Mouse (Mus musculus) hindbrain, postnatal 0 days (tissue): ENCODE data around the gene Gm45713. TPM values are rescaled to one million over a fixed set of nuclear protein-coding genes. Genes with fewer than 3 reads are reported as not detected.
"Not testable (repeated sequence)": the region's sequence is repeated elsewhere in the genome, so short reads cannot be mapped to it uniquely, and the experiment has no call there.

Source experiments
- ATAC-seq: fragments of 200-750 bp; cut with Nextera tagmentation; 2 replicates; pipeline ENCODE4 v1.8.0; 2017; ENCODE audit warnings: mild to moderate bottlenecking, moderate TSS enrichment, moderate library complexity
- DNase-seq: peaks from one replicate; pipeline ENCODE4 v3.0.0-alpha.2; 2015; ENCODE audit warnings: low spot score
- H3K27ac ChIP-seq: fragments of 300-500 bp; sonication (generic); 2 replicates; pipeline ENCODE4 v1.5.1; 2014; ENCODE audit warnings: mild to moderate bottlenecking
- H3K27me3 ChIP-seq: fragments of 300-500 bp; sonication (generic); 2 replicates; pipeline ENCODE4 v1.6.1; 2014; ENCODE audit warnings: low read length, mixed read lengths; ENCODE audit not compliant: insufficient read depth
- H3K36me3 ChIP-seq: fragments of 300-500 bp; sonication (generic); 2 replicates; pipeline ENCODE4 v1.6.1; 2014; ENCODE audit warnings: low read length, mixed read lengths; ENCODE audit not compliant: insufficient read depth
- H3K4me1 ChIP-seq: fragments of 300-500 bp; sonication (generic); 2 replicates; pipeline ENCODE4 v1.6.1; 2014; ENCODE audit warnings: antibody characterized with exemption, low read length, mixed read lengths; ENCODE audit not compliant: insufficient read depth
- H3K4me2 ChIP-seq: fragments of 300-500 bp; sonication (generic); 2 replicates; pipeline ENCODE4 v1.6.1; 2014; ENCODE audit warnings: low read depth, mild to moderate bottlenecking, low read length, moderate library complexity, mixed read lengths
- H3K4me3 ChIP-seq: fragments of 300-500 bp; sonication (generic); 2 replicates; pipeline ENCODE4 v1.5.1; 2014; ENCODE audit warnings: low read length
- H3K9ac ChIP-seq: fragments of 300-500 bp; sonication (generic); replicated peaks from 2 replicates; pipeline ENCODE4 v1.6.1; 2014; ENCODE audit warnings: mild to moderate bottlenecking, low read length, moderate library complexity, mixed read lengths
- H3K9me3 ChIP-seq: fragments of 300-500 bp; sonication (generic); 2 replicates; pipeline ENCODE4 v1.6.1; 2016; ENCODE audit warnings: low read length, mixed read lengths
- CTCF ChIP-seq: IDR thresholded peaks from 2 replicates; pipeline ENCODE4 v1.5.1; 2016; ENCODE audit warnings: antibody characterized with exemption, control low read depth, low read depth
- WGBS: fragments of 180-500 bp; shearing (Covaris S2); extraction: QIAGEN DNeasy Blood & Tissue Kit; methylation state at CpG from one replicate; pipeline ENCODE4 v1.1.7; 2014; 5-methylcytosine and 5-hydroxymethylcytosine counted together
- polyA plus RNA-seq: library from polyadenylated mRNA; unstranded; fragments of >200 nt; fragmentation: Nextera tagmentation; extraction: Ambion mirVana; gene quantifications from 2 replicates; pipeline ENCODE4 v1.2.1, GENCODE M21; 2015
- total RNA-seq: library from RNA; depleted of rRNA; stranded (reverse); fragments of >200 nt; gene quantifications from 2 replicates; pipeline ENCODE4 v1.2.3, GENCODE M21; 2014

Gm45713 gene
- total and polyA plus RNA-seq, 2 experiments from 2014 or later = 0.15 TPM; not detected in 1

- Histone ChIP-seq H3K9me3 (no peaks in the 10 kb centered on the region), H3K27ac (peak overlapping the region; percentile 55), H3K4me3 (peak overlapping the region; percentile 10; the same call in 1 of the 2 replicates), H3K4me2 (peak overlapping the region; percentile 35), H3K27me3 (no peaks in the 10 kb centered on the region), H3K9ac (peak overlapping the region; percentile 29), H3K4me1 (no peaks in the 10 kb centered on the region; the same call in 1 of the 2 replicates), H3K36me3 (no peaks in the 10 kb centered on the region)
- 85% methylated on average over 9 of the region's 9 CpGs for WGBS
- DNase-seq (no peak), ATAC-seq (no peak)
- TF ChIP-seq CTCF = no peak
Measured at GRCm38 (mm10) chr7:45102940-45103585, 33.0 kb downstream of the Gm45713 start.

DNA sequence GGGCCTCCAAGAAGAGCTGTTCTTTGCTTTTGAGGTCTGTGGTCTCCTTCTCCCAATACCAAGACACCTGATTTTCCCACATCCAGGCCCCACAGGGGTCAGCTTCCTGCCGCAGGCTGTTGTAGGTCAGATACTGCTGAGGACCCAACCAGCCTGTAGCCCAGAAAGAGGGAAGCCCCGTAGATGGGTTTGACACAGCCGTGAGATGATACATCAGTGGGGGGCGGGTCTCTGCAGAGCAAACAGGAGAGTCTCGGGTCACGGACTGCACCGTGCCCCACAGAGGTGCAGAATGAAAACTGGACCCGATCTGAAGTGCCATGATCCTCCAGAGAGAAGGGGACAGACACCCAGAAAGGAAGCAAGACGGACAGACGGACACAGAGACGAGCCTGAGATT, 33.6 kb downstream of the Gm45713 start:
- Histone ChIP-seq H3K9me3 (no peaks in the 10 kb centered on the region), H3K4me3 (no peak overlapping the region), H3K9ac (no peak overlapping the region), H3K27ac (no peak overlapping the region), H3K4me2 (peak overlapping the region; percentile 35), H3K36me3 (no peaks in the 10 kb centered on the region), H3K4me1 (no peaks in the 10 kb centered on the region; the same call in 1 of the 2 replicates), H3K27me3 (no peaks in the 10 kb centered on the region)
- no peak for TF ChIP-seq CTCF
- ATAC-seq (no peak), DNase-seq (no peak)
- WGBS = 87% methylated on average over 11 of the region's 11 CpGs

DNA sequence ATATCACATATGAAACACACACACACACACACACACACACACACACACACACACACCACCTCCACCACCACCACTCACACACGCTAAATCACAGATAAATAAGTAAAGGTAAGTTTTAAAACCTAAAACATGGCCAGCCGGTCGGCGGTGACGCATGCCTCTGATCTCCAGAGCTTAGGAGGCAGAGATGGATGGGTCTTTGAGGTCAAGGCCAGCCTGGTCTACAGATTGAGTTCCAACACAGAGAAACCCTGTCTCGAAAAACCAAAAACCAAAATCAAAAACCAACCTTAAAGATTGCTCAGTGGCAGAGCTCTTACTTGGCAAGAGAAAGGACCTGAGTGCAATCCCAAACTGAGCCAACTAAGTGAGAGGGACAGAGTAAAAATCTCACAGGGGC, 36.0 kb downstream of the Gm45713 start:
- no peak overlapping the region for H3K4me3 ChIP-seq
- 94% methylated on average over 6 of the region's 6 CpGs for WGBS
- H3K9me3 ChIP-seq = no peaks in the 10 kb centered on the region
- no peak overlapping the region for H3K27ac ChIP-seq
- TF ChIP-seq CTCF = no peak
- H3K27me3 ChIP-seq = no peaks in the 10 kb centered on the region
- DNase-seq (no peak), ATAC-seq (no peak)
- H3K4me2 ChIP-seq = no peak overlapping the region
- no peaks in the 10 kb centered on the region for H3K36me3 ChIP-seq
- H3K9ac ChIP-seq = no peak overlapping the region
- H3K4me1 ChIP-seq = no peaks in the 10 kb centered on the region; the same call in 1 of the 2 replicates

DNA sequence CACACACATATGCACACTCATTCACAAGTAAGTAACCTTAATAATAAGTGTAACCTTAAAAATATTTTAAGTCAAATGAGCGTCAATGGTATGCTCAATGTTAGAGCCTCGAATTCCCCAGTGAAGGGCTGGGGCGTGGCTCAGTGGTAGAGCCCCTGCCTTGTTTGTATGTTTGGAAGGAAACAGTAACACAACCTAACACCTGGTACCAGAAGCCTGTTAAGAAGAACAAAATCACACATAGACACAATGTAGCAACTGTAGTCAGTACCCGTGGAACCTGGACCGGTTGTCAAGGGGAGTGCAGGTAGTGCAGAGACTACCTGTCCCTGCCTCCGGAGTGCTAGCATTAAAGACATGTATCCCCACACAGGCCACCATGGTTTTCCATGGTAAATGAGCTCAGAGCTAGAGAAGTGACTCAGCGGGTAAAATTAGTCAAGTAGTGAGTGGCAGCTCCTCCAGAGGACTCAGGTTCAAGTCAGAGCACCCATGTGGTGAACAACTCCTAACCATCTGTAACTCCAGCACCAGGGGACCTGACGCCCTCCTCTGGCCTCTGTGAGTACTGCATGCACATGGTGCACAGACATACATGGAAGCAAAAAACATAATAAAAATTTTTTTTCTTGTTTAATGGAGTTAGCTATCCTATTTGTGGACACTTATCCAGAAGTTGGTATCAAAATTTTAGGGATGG, 37.3 kb downstream of the Gm45713 start:
- no peaks in the 10 kb centered on the region for H3K27me3 ChIP-seq
- no peak overlapping the region for H3K4me2 ChIP-seq
- no peaks in the 10 kb centered on the region; the same call in 1 of the 2 replicates for H3K4me1 ChIP-seq
- ATAC-seq = no peak
- no peak overlapping the region for H3K4me3 ChIP-seq
- H3K36me3 ChIP-seq = no peaks in the 10 kb centered on the region
- TF ChIP-seq CTCF = peak; percentile 48
- H3K9me3 ChIP-seq = no peaks in the 10 kb centered on the region
- H3K27ac ChIP-seq = no peak overlapping the region
- no peak overlapping the region for H3K9ac ChIP-seq
- DNase-seq = no peak
- 88% methylated on average over 8 of the region's 8 CpGs for WGBS

- Histone ChIP-seq H3K9ac (no peak overlapping the region), H3K27me3 (no peaks in the 10 kb centered on the region), H3K4me1 (no peaks in the 10 kb centered on the region; the same call in 1 of the 2 replicates), H3K4me2 (no peak overlapping the region), H3K27ac (no peak overlapping the region), H3K36me3 (no peaks in the 10 kb centered on the region), H3K9me3 (no peaks in the 10 kb centered on the region), H3K4me3 (no peak overlapping the region)
- ATAC-seq = no peak
- no peak for DNase-seq
- WGBS = 74% methylated on average over 6 of the region's 6 CpGs
- no peak for TF ChIP-seq CTCF
Measured at GRCm38 (mm10) chr7:45097479-45097878, 38.6 kb downstream of the Gm45713 start.

GRCm38 (mm10) chr7:45095965-45096364, 40.1 kb downstream of the Gm45713 start:
- not testable (repeated sequence) for H3K36me3 ChIP-seq, DNase-seq, H3K4me1 ChIP-seq, H3K27ac ChIP-seq, H3K9ac ChIP-seq, H3K27me3 ChIP-seq, H3K4me2 ChIP-seq, H3K9me3 ChIP-seq, ATAC-seq, H3K4me3 ChIP-seq
- WGBS = 93% methylated on average over 14 of the region's 14 CpGs

- Histone ChIP-seq H3K9ac (no peak overlapping the region), H3K36me3 (no peaks in the 10 kb centered on the region), H3K4me1 (no peaks in the 10 kb centered on the region), H3K4me3 (no peak overlapping the region), H3K9me3 (no peaks in the 10 kb centered on the region), H3K4me2 (no peak overlapping the region), H3K27ac (no peak overlapping the region), H3K27me3 (no peaks in the 10 kb centered on the region)
- TF ChIP-seq CTCF = no peak
- ATAC-seq (no peak), DNase-seq (no peak)
- WGBS = 82% methylated on average over 6 of the region's 6 CpGs
Measured at GRCm38 (mm10) chr7:45095367-45095766, 40.7 kb downstream of the Gm45713 start.
